In the genomic region with DNA sequence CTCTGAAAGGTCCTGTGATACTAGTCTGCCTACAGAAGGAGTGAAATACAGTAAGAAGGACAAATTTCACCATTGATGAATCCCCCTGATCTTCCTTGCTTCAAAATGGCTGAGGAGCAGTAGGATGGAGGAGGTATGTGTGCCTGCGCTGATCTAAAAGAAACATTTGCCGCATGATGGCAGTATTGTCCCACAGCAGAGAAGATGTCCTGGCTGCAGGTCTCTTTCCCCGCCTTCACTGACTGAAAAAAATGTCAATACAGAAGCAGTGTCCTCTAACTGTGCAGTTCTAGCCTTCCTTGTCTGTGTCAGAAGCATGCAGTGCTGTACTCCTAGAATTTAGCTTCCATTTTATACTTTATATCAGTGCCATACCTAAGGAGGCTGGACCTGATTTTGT, we compare ENCODE assay signal across 8 mouse cellular contexts.
DNase-seq lines count a peak whose midpoint lies in the region; ATAC-seq lines count a peak whose summit lies in the region.
"Not testable (repeated sequence)": the region's sequence is repeated elsewhere in the genome, so short reads cannot be mapped to it uniquely, and the experiment has no call there.

No protein-coding gene starts in this region.

- peak; percentile 63 for ATAC-seq in forebrain, embryonic 16.5 days
- ATAC-seq in kidney, embryonic 16.5 days (ENCODE audit: low FRiP score, low TSS enrichment): peak; percentile 82
- peak; percentile 47; the same call in 1 of the 2 replicates for ATAC-seq in liver, embryonic 16.5 days (ENCODE audit: low read depth)
- peak; percentile 78 for ATAC-seq in midbrain, embryonic 16.5 days
- ATAC-seq in stomach, embryonic 14.5 days (ENCODE audit: insufficient number of reproducible peaks, insufficient read depth, low FRiP score, low read depth): not testable (repeated sequence)

- peak; percentile 79 for DNase-seq in ES-CJ7 (ENCODE audit: low read depth, low spot score)
- DNase-seq in embryo, embryonic 10 days (ENCODE audit: low spot score): peak; percentile 67
- DNase-seq in hindbrain, embryonic 10.5 days (ENCODE audit: low spot score): peak; percentile 42

- peak overlapping the region; percentile 53; the same call in 1 of the 2 replicates for H3K27ac ChIP-seq in forebrain, embryonic 16.5 days (ENCODE audit: low read length)
- H3K27ac ChIP-seq in hindbrain, embryonic 10.5 days: peak overlapping the region; percentile 72
- H3K27ac ChIP-seq in kidney, embryonic 16.5 days (ENCODE audit: low read length); liver, embryonic 16.5 days (ENCODE audit: low read length); stomach, embryonic 14.5 days (ENCODE audit: low read length): not testable (repeated sequence)
- H3K27ac ChIP-seq in midbrain, embryonic 16.5 days (ENCODE audit: low read length): peak overlapping the region; percentile 77

- not testable (repeated sequence) for H3K9ac ChIP-seq in forebrain, embryonic 16.5 days (replicated peaks; ENCODE audit: low read depth, low read length); kidney, embryonic 16.5 days (replicated peaks; ENCODE audit: low read length); liver, embryonic 16.5 days (ENCODE audit: low read depth, low read length); stomach, embryonic 14.5 days (replicated peaks; ENCODE audit: low read depth, low read length)
- H3K9ac ChIP-seq in midbrain, embryonic 16.5 days (ENCODE audit: low read depth, low read length): 0 out of 2 replicates have a peak overlapping the region, but pooled peaks have one; percentile 34

- H3K4me3 ChIP-seq in forebrain, embryonic 16.5 days (replicated peaks; ENCODE audit: low read length): peak overlapping the region; percentile 35
- peak overlapping the region; percentile 31; the same call in 1 of the 2 replicates for H3K4me3 ChIP-seq in hindbrain, embryonic 10.5 days
- peak overlapping the region; percentile 33 for H3K4me3 ChIP-seq in kidney, embryonic 16.5 days (ENCODE audit: low read length)
- H3K4me3 ChIP-seq in liver, embryonic 16.5 days (ENCODE audit: low read depth, low read length): peak overlapping the region; percentile 43
- peak overlapping the region; percentile 20 for H3K4me3 ChIP-seq in midbrain, embryonic 16.5 days (ENCODE audit: low read depth, low read length)
- 0 out of 2 replicates have a peak overlapping the region, but pooled peaks have one; percentile 9 for H3K4me3 ChIP-seq in stomach, embryonic 14.5 days (ENCODE audit: low read depth, low read length)

- not testable (repeated sequence) for H3K27me3 ChIP-seq in forebrain, embryonic 16.5 days (replicated peaks; ENCODE audit: control insufficient read depth, insufficient read depth, low read length); hindbrain, embryonic 10.5 days (ENCODE audit: insufficient read depth, poor library complexity, severe bottlenecking); kidney, embryonic 16.5 days (ENCODE audit: insufficient read depth, low read length); liver, embryonic 16.5 days (ENCODE audit: control insufficient read depth, insufficient read depth, low read depth, low read length); midbrain, embryonic 16.5 days (ENCODE audit: control insufficient read depth, insufficient read depth, low read depth, low read length); stomach, embryonic 14.5 days (ENCODE audit: control insufficient read depth, insufficient read depth, low read length)

- not testable (repeated sequence) for H3K36me3 ChIP-seq in forebrain, embryonic 16.5 days (ENCODE audit: control insufficient read depth, insufficient read depth); kidney, embryonic 16.5 days (ENCODE audit: insufficient read depth, low read length); liver, embryonic 16.5 days (ENCODE audit: control insufficient read depth, insufficient read depth); midbrain, embryonic 16.5 days (ENCODE audit: control insufficient read depth, insufficient read depth, low read length); stomach, embryonic 14.5 days (ENCODE audit: control insufficient read depth, insufficient read depth, low read length)
- H3K36me3 ChIP-seq in hindbrain, embryonic 10.5 days: peaks cover 59% of the 10 kb centered on the region

- H3K4me1 ChIP-seq in forebrain, embryonic 16.5 days (replicated peaks; ENCODE audit: control insufficient read depth, insufficient read depth, low read length); hindbrain, embryonic 10.5 days (replicated peaks); kidney, embryonic 16.5 days (ENCODE audit: insufficient read depth, low read length); liver, embryonic 16.5 days (ENCODE audit: control insufficient read depth, low read depth, low read length); midbrain, embryonic 16.5 days (ENCODE audit: control insufficient read depth, insufficient read depth, low read length); stomach, embryonic 14.5 days (ENCODE audit: control insufficient read depth, insufficient read depth, low read length): not testable (repeated sequence)

- WGBS in forebrain, embryonic 16.5 days: 77% methylated on average over 3 of the region's 3 CpGs
- WGBS in hindbrain, embryonic 10.5 days: 65% methylated on average over 3 of the region's 3 CpGs
- WGBS in kidney, embryonic 16.5 days: 49% methylated on average over 3 of the region's 3 CpGs
- WGBS in liver, embryonic 16.5 days (ENCODE audit: insufficient replicate concordance): 54% methylated on average over 3 of the region's 3 CpGs
- WGBS in midbrain, embryonic 16.5 days: 58% methylated on average over 3 of the region's 3 CpGs
- WGBS in stomach, embryonic 14.5 days: 64% methylated on average over 3 of the region's 3 CpGs

- H3K4me2 ChIP-seq in forebrain, embryonic 16.5 days (ENCODE audit: low read length): peak overlapping the region; percentile 33; the same call in 1 of the 2 replicates
- peak overlapping the region; percentile 41 for H3K4me2 ChIP-seq in kidney, embryonic 16.5 days (replicated peaks; ENCODE audit: low read depth, low read length)
- peak overlapping the region; percentile 40; the same call in 1 of the 2 replicates for H3K4me2 ChIP-seq in liver, embryonic 16.5 days (ENCODE audit: low read depth, low read length)
- H3K4me2 ChIP-seq in midbrain, embryonic 16.5 days (ENCODE audit: low read length): peak overlapping the region; percentile 40
- H3K4me2 ChIP-seq in stomach, embryonic 14.5 days (replicated peaks; ENCODE audit: low read depth, low read length): peak overlapping the region; percentile 26; the same call in 1 of the 2 replicates

- not testable (repeated sequence) for H3K9me3 ChIP-seq in forebrain, embryonic 16.5 days (ENCODE audit: control insufficient read depth, low read length); hindbrain, embryonic 10.5 days; kidney, embryonic 16.5 days (ENCODE audit: low read length); liver, embryonic 16.5 days (replicated peaks; ENCODE audit: control insufficient read depth, low read length); midbrain, embryonic 16.5 days (replicated peaks; ENCODE audit: control insufficient read depth, low read length, poor library complexity, severe bottlenecking); stomach, embryonic 14.5 days (ENCODE audit: control insufficient read depth, low read depth, low read length)
